Mouse (Mus musculus): ENCODE results near the gene Pik3cb. TPM values are rescaled to one million over a fixed set of nuclear protein-coding genes. Genes with fewer than 3 reads are reported as not detected.

The Pik3cb gene
- polyA plus RNA-seq, 1 experiment from 2014 or later = 4.6 TPM

DNA sequence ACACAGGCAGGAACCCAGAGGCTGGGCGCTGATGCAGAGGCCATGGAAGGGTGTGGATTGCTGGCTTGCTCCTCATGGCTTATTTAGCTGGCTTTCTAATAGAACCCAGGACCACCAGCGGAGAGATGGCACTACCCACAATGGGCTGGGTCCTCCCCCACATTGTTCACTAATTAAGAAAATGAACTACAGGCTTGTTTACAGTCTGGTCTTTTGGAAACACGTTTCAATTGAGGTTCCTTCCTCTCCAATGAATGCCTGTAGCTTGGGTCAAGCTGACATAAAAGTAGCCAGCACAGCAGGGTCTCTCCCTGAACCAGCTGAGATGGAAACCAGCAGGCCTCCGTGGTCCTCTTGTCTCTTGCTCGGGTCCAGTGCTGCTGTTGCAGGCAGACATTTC, 119.3 kb downstream of the Pik3cb start:
- Histone ChIP-seq H3K27ac (no peak overlapping the region), H3K4me3 (no peak overlapping the region), H3K4me2 (no peak overlapping the region), H3K36me3 (ENCODE audit: poor library complexity, severe bottlenecking) (no peaks in the 10 kb centered on the region), H3K27me3 (no peaks in the 10 kb centered on the region), H3K4me1 (no peaks in the 10 kb centered on the region), H3K9me3 (replicated peaks) (no peaks in the 10 kb centered on the region), H3K9ac (no peak overlapping the region)
- ATAC-seq = no peak
- WGBS = 18% methylated on average over 5 of the region's 5 CpGs

- ATAC-seq = no peak
- Histone ChIP-seq H3K4me2 (no peak overlapping the region), H3K4me1 (no peaks in the 10 kb centered on the region), H3K36me3 (ENCODE audit: poor library complexity, severe bottlenecking) (no peaks in the 10 kb centered on the region), H3K27me3 (no peaks in the 10 kb centered on the region), H3K9ac (no peak overlapping the region), H3K27ac (no peak overlapping the region), H3K9me3 (replicated peaks) (no peaks in the 10 kb centered on the region), H3K4me3 (no peak overlapping the region)
- WGBS = 70% methylated on average over 6 of the region's 6 CpGs
These were observed 122.7 kb downstream of the Pik3cb start for GRCm38 (mm10) chr9:99017679-99018078.

DNA sequence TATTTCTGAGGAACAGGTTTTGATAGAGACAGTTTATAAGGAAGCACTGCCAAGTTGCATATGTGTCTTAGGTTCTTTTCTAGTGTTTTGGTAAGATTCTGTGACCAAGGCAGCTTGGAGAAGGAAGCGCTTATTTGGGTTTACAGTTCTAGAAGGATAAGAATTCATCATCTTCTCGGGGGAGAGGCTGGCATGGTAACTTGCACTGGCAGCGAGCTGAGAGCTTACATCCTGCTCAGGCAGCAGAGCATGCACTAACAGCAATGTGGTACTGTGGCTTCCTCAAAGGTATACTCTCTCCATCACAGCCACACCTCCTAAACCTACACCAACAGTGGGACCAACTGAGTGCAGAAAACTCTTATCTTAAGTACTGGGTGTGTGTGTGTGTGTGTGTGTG, 123.7 kb downstream of the Pik3cb start:
- H3K36me3 ChIP-seq (ENCODE audit: poor library complexity, severe bottlenecking) = no peaks in the 10 kb centered on the region
- no peaks in the 10 kb centered on the region for H3K9me3 ChIP-seq (replicated peaks)
- no peaks in the 10 kb centered on the region for H3K27me3 ChIP-seq
- no peak overlapping the region for H3K4me3 ChIP-seq
- H3K27ac ChIP-seq = no peak overlapping the region
- H3K9ac ChIP-seq = no peak overlapping the region
- ATAC-seq = no peak
- H3K4me2 ChIP-seq = no peak overlapping the region
- H3K4me1 ChIP-seq = no peaks in the 10 kb centered on the region
- WGBS = 83% methylated on average over 3 of the region's 3 CpGs

GRCm38 (mm10) chr9:99016301-99016700, 124.1 kb downstream of the Pik3cb start:
- ATAC-seq = no peak
- H3K36me3 ChIP-seq (ENCODE audit: poor library complexity, severe bottlenecking) = no peaks in the 10 kb centered on the region
- H3K27me3 ChIP-seq = no peaks in the 10 kb centered on the region
- 72% methylated on average over 3 of the region's 3 CpGs for WGBS
- no peaks in the 10 kb centered on the region for H3K4me1 ChIP-seq
- no peak overlapping the region for H3K27ac ChIP-seq
- no peak overlapping the region for H3K4me2 ChIP-seq
- H3K9ac ChIP-seq = no peak overlapping the region
- no peaks in the 10 kb centered on the region for H3K9me3 ChIP-seq (replicated peaks)
- no peak overlapping the region for H3K4me3 ChIP-seq

GRCm38 (mm10) chr9:99009898-99010199, 130.6 kb downstream of the Pik3cb start:
- no peak for ATAC-seq
- Histone ChIP-seq H3K4me1 (no peaks in the 10 kb centered on the region), H3K4me3 (no peak overlapping the region), H3K36me3 (ENCODE audit: poor library complexity, severe bottlenecking) (peaks cover 13% of the 10 kb centered on the region), H3K9ac (no peak overlapping the region), H3K27me3 (no peaks in the 10 kb centered on the region), H3K27ac (no peak overlapping the region), H3K9me3 (replicated peaks) (no peaks in the 10 kb centered on the region), H3K4me2 (no peak overlapping the region)
- WGBS = 100% methylated on average over 3 of the region's 3 CpGs

DNA sequence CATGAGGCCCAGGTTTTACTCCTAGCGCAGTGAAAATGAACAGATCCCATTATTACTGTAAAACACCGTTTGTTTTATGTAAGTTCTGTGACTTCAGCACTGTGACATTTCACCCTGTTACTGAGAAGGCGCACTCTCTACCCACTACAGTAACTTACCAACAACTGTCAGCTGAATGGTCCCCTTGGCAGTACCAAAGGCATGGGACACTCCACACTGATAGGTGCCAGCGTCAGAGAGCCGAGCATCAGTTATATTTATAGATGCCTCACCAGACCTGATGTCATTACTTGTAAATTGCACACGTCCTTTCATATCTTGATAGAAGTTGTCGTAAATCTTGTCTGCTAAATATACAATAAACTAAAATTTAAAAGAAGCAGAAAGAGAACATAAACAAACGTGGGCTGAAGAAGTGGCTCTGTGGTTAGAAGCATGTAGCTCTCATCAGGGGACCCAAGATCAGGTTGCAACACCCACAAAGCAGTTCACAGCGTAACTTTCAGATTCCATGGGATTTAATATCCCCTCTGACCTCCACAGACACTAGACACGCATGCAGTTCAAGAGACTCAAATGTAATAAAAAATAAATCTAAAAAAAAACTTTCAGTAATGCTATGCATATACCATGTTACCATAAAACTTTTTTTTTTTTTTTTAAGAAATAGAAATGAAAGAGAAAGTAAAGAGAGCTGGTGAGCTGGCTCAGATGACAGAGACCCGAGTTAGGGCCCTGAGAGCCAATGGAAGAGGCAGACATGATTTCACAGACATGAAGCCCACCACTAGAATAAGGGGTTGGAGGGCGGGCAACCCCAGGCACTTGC, 131.1 kb downstream of the Pik3cb start:
- Histone ChIP-seq H3K36me3 (ENCODE audit: poor library complexity, severe bottlenecking) (peaks cover 15% of the 10 kb centered on the region), H3K27me3 (no peaks in the 10 kb centered on the region), H3K9ac (no peak overlapping the region), H3K4me2 (no peak overlapping the region), H3K27ac (no peak overlapping the region), H3K4me3 (no peak overlapping the region), H3K4me1 (no peaks in the 10 kb centered on the region), H3K9me3 (replicated peaks) (no peaks in the 10 kb centered on the region)
- no peak for ATAC-seq
- 90% methylated on average over 12 of the region's 12 CpGs for WGBS

DNA sequence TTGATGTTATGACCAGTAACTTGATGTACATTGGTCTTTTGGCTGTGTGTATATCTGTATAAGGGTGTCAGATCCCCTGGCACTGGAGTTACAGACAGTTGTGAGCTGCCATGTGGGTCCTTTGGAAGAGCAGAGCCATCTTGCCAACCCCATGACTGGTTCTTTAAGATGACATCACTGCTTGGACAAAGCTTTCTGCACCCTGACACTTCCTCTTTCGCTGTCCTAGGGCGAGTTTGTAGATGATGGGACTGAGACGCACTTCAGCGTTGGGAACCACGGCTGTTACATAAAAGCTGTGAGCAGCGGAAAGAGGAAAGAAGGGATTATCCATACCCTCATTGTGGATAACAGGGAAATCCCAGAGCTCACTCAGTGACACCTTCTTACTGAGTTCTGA, 139.1 kb downstream of the Pik3cb start:
- Histone ChIP-seq H3K36me3 (ENCODE audit: poor library complexity, severe bottlenecking) (peaks cover 55% of the 10 kb centered on the region), H3K27ac (no peak overlapping the region), H3K4me3 (no peak overlapping the region), H3K27me3 (no peaks in the 10 kb centered on the region), H3K9me3 (replicated peaks) (no peaks in the 10 kb centered on the region), H3K4me2 (no peak overlapping the region), H3K9ac (no peak overlapping the region), H3K4me1 (no peaks in the 10 kb centered on the region)
- no peak for ATAC-seq
- WGBS = 88% methylated on average over 6 of the region's 6 CpGs

DNA sequence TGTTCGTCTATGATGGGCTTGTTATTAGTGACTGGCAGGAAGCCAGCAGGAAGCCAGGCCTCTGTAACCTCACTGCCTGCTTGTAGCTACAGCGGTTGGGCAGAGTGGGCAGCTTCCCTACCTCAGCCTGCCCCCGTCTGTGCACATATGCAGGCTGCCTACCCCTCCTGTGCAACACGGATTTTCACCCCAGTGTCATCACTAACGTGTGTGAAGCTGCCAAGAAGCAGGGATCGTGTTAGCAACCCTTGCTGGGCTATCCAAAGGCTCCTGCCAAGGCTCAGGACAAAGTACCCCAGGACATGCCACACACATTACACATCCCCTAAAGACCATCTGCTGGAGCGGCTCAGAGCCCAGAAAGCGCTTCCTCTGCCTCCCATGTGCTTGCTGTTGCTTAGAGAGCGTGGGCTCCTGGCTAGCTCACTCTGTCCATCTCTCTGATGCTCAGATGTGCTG, 140.5 kb downstream of the Pik3cb start:
- Histone ChIP-seq H3K9me3 (replicated peaks) (no peaks in the 10 kb centered on the region), H3K9ac (no peak overlapping the region), H3K27ac (no peak overlapping the region), H3K27me3 (no peaks in the 10 kb centered on the region), H3K4me2 (no peak overlapping the region), H3K36me3 (ENCODE audit: poor library complexity, severe bottlenecking) (peaks cover 47% of the 10 kb centered on the region), H3K4me1 (no peaks in the 10 kb centered on the region), H3K4me3 (no peak overlapping the region)
- ATAC-seq = no peak
- WGBS = 78% methylated on average over 9 of the region's 9 CpGs

- no peak overlapping the region for H3K27ac ChIP-seq
- H3K27me3 ChIP-seq = no peaks in the 10 kb centered on the region
- no peak overlapping the region for H3K4me3 ChIP-seq
- H3K4me1 ChIP-seq = no peaks in the 10 kb centered on the region
- no peak overlapping the region for H3K4me2 ChIP-seq
- 86% methylated on average over 4 of the region's 4 CpGs for WGBS
- H3K36me3 ChIP-seq (ENCODE audit: poor library complexity, severe bottlenecking) = peaks cover 30% of the 10 kb centered on the region; the same call in 1 of the 2 replicates
- H3K9ac ChIP-seq = no peak overlapping the region
- no peaks in the 10 kb centered on the region for H3K9me3 ChIP-seq (replicated peaks)
- ATAC-seq = no peak
These were observed 146.3 kb downstream of the Pik3cb start for GRCm38 (mm10) chr9:98994103-98994502.

GRCm38 (mm10) chr9:98987131-98987530, 153.3 kb downstream of the Pik3cb start:
- Histone ChIP-seq H3K27me3 (peaks cover 15% of the 10 kb centered on the region), H3K36me3 (ENCODE audit: poor library complexity, severe bottlenecking) (no peaks in the 10 kb centered on the region), H3K27ac (no peak overlapping the region), H3K4me1 (peaks cover 11% of the 10 kb centered on the region), H3K9me3 (replicated peaks) (no peaks in the 10 kb centered on the region), H3K4me2 (peak overlapping the region; percentile 84), H3K9ac (peak overlapping the region; percentile 84), H3K4me3 (peak overlapping the region; percentile 83)
- 51% methylated on average over 9 of the region's 9 CpGs for WGBS
- ATAC-seq = no peak

Other genes starting within 250 kb of the Pik3cb start
- gene 7420426K07Rik, start 237.5 kb downstream of the Pik3cb start, polyA plus RNA-seq (2015; fragmentation: Nextera tagmentation; extraction: Ambion mirVana) = not detected in 2 replicates
- 0.34 TPM in 2 replicates for gene Foxl2, start 185.3 kb downstream of the Pik3cb start, polyA plus RNA-seq (2015; fragmentation: Nextera tagmentation; extraction: Ambion mirVana)
- 84.6 and 97.0 TPM in 2 replicates for gene Faim, start 154.2 kb downstream of the Pik3cb start, polyA plus RNA-seq (2015; fragmentation: Nextera tagmentation; extraction: Ambion mirVana)
- 0.14 TPM in 1 of 2 replicates, not detected in the other for gene Gm1123, start 104.9 kb downstream of the Pik3cb start, polyA plus RNA-seq (2015; fragmentation: Nextera tagmentation; extraction: Ambion mirVana)
- gene Faiml, start 96.6 kb upstream of the Pik3cb start, polyA plus RNA-seq (2015; fragmentation: Nextera tagmentation; extraction: Ambion mirVana) = not detected in 2 replicates
- gene Cep70, start 102.7 kb upstream of the Pik3cb start, polyA plus RNA-seq (2015; fragmentation: Nextera tagmentation; extraction: Ambion mirVana) = 80.3 and 81.3 TPM in 2 replicates
- 0.26 and 0.31 TPM in 2 replicates for gene Esyt3, start 217.9 kb upstream of the Pik3cb start, polyA plus RNA-seq (2015; fragmentation: Nextera tagmentation; extraction: Ambion mirVana)